11 mouse cellular contexts compared by ENCODE assay signal in genomic region chr12:34916995-34917394, GRCm38 (mm10). TPM values are rescaled to one million over a fixed set of nuclear protein-coding genes. Genes with fewer than 3 reads are reported as not detected.
DNase-seq lines count a peak whose midpoint lies in the region; ATAC-seq lines count a peak whose summit lies in the region.
"Had no signal": no experiment of that assay in that cellular context is flagged by ENCODE, and none has a peak within 500 bp of the region (broad histone marks: within the 10 kb centered on the region; RNA-seq: fewer than 3 reads in every experiment).

Gene Hdac9 (minus strand): TSS chr12:34917095.

- no peaks in the 10 kb centered on the region for H3K9me3 ChIP-seq in kidney, embryonic 14.5 days (ENCODE audit: control insufficient read depth, low read length)
- H3K9me3 ChIP-seq: neural tube, embryonic 12.5 days had no signal

- intact Hi-C loops in heart, postnatal 36 days (cut with DNase I), result no loop called here
- intact Hi-C loops in left cerebral cortex, postnatal 4 days (cut with DNase I), result no loop called here

- WGBS in kidney, embryonic 14.5 days, result 43% methylated on average over 1 of the region's 1 CpGs

- no peak within 1 kb of the TSS for H3K27ac ChIP-seq in kidney, embryonic 14.5 days (ENCODE audit: low read depth, low read length)
- H3K27ac ChIP-seq: neural tube, embryonic 12.5 days had no signal

- no peak within 1 kb of the TSS for H3K9ac ChIP-seq in kidney, embryonic 14.5 days (ENCODE audit: low read depth, low read length)
- H3K9ac ChIP-seq: lung, embryonic 14.5 days; neural tube, embryonic 12.5 days had no signal

- no peak within 1 kb of the TSS for H3K4me2 ChIP-seq in kidney, embryonic 14.5 days (replicated peaks; ENCODE audit: low read depth, low read length)
- H3K4me2 ChIP-seq: lung, embryonic 14.5 days; neural tube, embryonic 12.5 days had no signal

- H3K4me1 ChIP-seq in kidney, embryonic 14.5 days (ENCODE audit: control insufficient read depth, insufficient read depth, low read length), result no peaks in the 10 kb centered on the region
- H3K4me1 ChIP-seq: neural tube, embryonic 12.5 days had no signal

- no peaks in the 10 kb centered on the region for H3K36me3 ChIP-seq in kidney, embryonic 14.5 days (ENCODE audit: control insufficient read depth, insufficient read depth, low read length)
- H3K36me3 ChIP-seq: neural tube, embryonic 12.5 days had no signal

- H3K4me3 ChIP-seq in kidney, embryonic 14.5 days (ENCODE audit: low read length), result no peak within 1 kb of the TSS
- H3K4me3 ChIP-seq: neural tube, embryonic 12.5 days had no signal

- no peaks in the 10 kb centered on the region for H3K27me3 ChIP-seq in kidney, embryonic 14.5 days (ENCODE audit: control insufficient read depth, insufficient read depth, low read length)
- H3K27me3 ChIP-seq: neural tube, embryonic 12.5 days had no signal

- ATAC-seq in megakaryocyte-erythroid progenitor cell, adult 5-6 weeks (replicated peaks; ENCODE audit: low FRiP score, low TSS enrichment, poor library complexity, severe bottlenecking), result no peak
- no peak for ATAC-seq in kidney, embryonic 14.5 days (ENCODE audit: low FRiP score, low TSS enrichment)

- no peak for DNase-seq in layer of hippocampus, adult 18-20 months (ENCODE audit: low spot score in 2 of 2)
- no peak for DNase-seq in layer of hippocampus, adult 9-10 months (ENCODE audit: low spot score)
- DNase-seq in heart, adult 8-10 months (ENCODE audit: low spot score), result no peak
- no peak for DNase-seq in heart, postnatal 36 days
- DNase-seq in left cerebral cortex, postnatal 4 days, result no peak
- no peak for DNase-seq in kidney, postnatal 25 days
- DNase-seq: lung, embryonic 14.5 days; thymus, postnatal 4 days had no signal

RNA-seq across cellular contexts. Expression of gene Hdac9, which starts in this region (rescaled TPM):
- 10 to 100 TPM; 39.4 to 40.6 TPM for total RNA-seq in layer of hippocampus, adult 18-20 months (2021)
- total RNA-seq in heart, adult 8-10 months (2022), result 10 to 100 TPM; 15.6 to 20.6 (median 19.3) TPM
- 10 to 100 TPM; 18.2 to 22.4 TPM for total RNA-seq in heart, postnatal 36 days (2021)
- total RNA-seq in left cerebral cortex, postnatal 4 days (2021), result 10 to 100 TPM; 46.3 to 47.5 TPM
- total RNA-seq in megakaryocyte-erythroid progenitor cell, adult 5-6 weeks (2014; fragmentation: Nextera tagmentation), result 0.46 and 2.3 TPM in 2 replicates
- 1.9 and 2.1 TPM in 2 replicates for total RNA-seq in megakaryocyte-erythroid progenitor cell, adult 5-6 weeks (2017)
- polyA plus RNA-seq in kidney, embryonic 14.5 days (2014; fragmentation: Nextera tagmentation; extraction: Ambion mirVana), result 4.6 and 5.3 TPM in 2 replicates

Comparison
In these comparisons a context has a peak if more than half of its experiments do, and no peak if none do; other contexts are left out.
1. RNA of gene Hdac9 (total RNA-seq): 46.3 to 47.5 TPM in left cerebral cortex, postnatal 4 days, 39.4 to 40.6 TPM in layer of hippocampus, adult 18-20 months, 18.2 to 22.4 TPM in heart, postnatal 36 days and 15.6 to 20.6 TPM in heart, adult 8-10 months; 0.46 to 2.3 TPM in megakaryocyte-erythroid progenitor cell, adult 5-6 weeks; every median in the first group is over 4 times any median in the second.